ENCODE assay signal across 18 mouse cellular contexts in the genomic region with DNA sequence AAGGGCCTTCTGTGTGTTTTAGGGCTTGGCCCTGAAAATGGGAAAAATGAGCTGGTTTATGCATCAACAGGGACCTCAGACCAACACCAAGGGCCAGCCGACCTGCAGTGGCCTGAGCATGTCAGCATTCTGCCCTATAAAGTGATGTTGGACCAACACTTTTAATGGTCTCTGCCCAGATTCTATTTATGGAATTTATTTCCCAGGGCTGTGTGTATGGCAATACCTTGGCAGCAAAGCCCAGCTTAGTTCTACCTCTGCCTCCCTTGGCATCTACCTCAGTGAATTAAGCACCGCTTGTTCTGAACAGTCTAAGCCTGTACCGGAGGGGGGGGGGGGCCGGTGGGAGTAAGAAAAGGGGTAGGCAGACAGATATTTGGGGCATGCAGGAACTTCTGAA.
DNase-seq lines count a peak whose midpoint lies in the region; ATAC-seq lines count a peak whose summit lies in the region.
"Had no signal": no experiment of that assay in that cellular context is flagged by ENCODE, and none has a peak within 500 bp of the region (broad histone marks: within the 10 kb centered on the region; RNA-seq: fewer than 3 reads in every experiment).

No protein-coding gene starts in this region.

- peaks cover 41% of the 10 kb centered on the region for H3K4me1 ChIP-seq in heart, embryonic 12.5 days (replicated peaks)
- no peaks in the 10 kb centered on the region for H3K4me1 ChIP-seq in kidney, embryonic 16.5 days (ENCODE audit: insufficient read depth, low read length)
- peaks cover 40% of the 10 kb centered on the region for H3K4me1 ChIP-seq in heart, embryonic 13.5 days
- H3K4me1 ChIP-seq in limb, embryonic 15.5 days = 0 out of 2 replicates have a peak, but pooled peaks cover 5% of the 10 kb centered on the region
- H3K4me1 ChIP-seq: forebrain, embryonic 10.5 days; intestine, embryonic 15.5 days; midbrain, embryonic 15.5 days had no signal

- H3K9me3 ChIP-seq in heart, embryonic 12.5 days (replicated peaks) = no peaks in the 10 kb centered on the region
- H3K9me3 ChIP-seq in kidney, embryonic 16.5 days (ENCODE audit: low read length) = no peaks in the 10 kb centered on the region
- no peaks in the 10 kb centered on the region for H3K9me3 ChIP-seq in heart, embryonic 13.5 days
- H3K9me3 ChIP-seq in limb, embryonic 15.5 days = no peaks in the 10 kb centered on the region
- H3K9me3 ChIP-seq: forebrain, embryonic 10.5 days; intestine, embryonic 15.5 days; megakaryocyte, embryonic 14.5 days; midbrain, embryonic 15.5 days had no signal

- DNase-seq in heart, adult 11 months = peak; percentile 93
- peak; percentile 15 for DNase-seq in kidney, postnatal 14 days
- DNase-seq in layer of hippocampus, adult 9-11 months = no peak
- no peak for DNase-seq in right cerebral cortex, adult 18-20 months
- DNase-seq: B cell, adult 2 months; cerebellum, postnatal 10 days; gastrocnemius, postnatal 14 days; liver, postnatal 0 days; lung, postnatal 14 days had no signal

- 83% methylated on average over 4 of the region's 4 CpGs for WGBS in heart, embryonic 12.5 days
- 79% methylated on average over 4 of the region's 4 CpGs for WGBS in kidney, embryonic 16.5 days
- 65% methylated on average over 4 of the region's 4 CpGs for WGBS in heart, embryonic 13.5 days
- 64% methylated on average over 4 of the region's 4 CpGs for WGBS in limb, embryonic 15.5 days

- no peak for ATAC-seq in heart, embryonic 12.5 days (ENCODE audit: insufficient number of reproducible peaks, low FRiP score)
- no peak for ATAC-seq in kidney, embryonic 16.5 days (ENCODE audit: low FRiP score, low TSS enrichment)
- peak; percentile 46; the same call in 1 of the 2 replicates for ATAC-seq in heart, embryonic 13.5 days (ENCODE audit: extremely low read depth, insufficient number of reproducible peaks, low FRiP score, low TSS enrichment)
- ATAC-seq in limb, embryonic 15.5 days (ENCODE audit: insufficient number of reproducible peaks, low FRiP score, low TSS enrichment, low read depth) = peak; percentile 24; the same call in 1 of the 2 replicates
- ATAC-seq: intestine, embryonic 15.5 days; liver, postnatal 0 days; midbrain, embryonic 15.5 days had no signal

- peaks cover 3% of the 10 kb centered on the region; the same call in 1 of the 2 replicates for H3K36me3 ChIP-seq in heart, embryonic 12.5 days
- no peaks in the 10 kb centered on the region for H3K36me3 ChIP-seq in kidney, embryonic 16.5 days (ENCODE audit: insufficient read depth, low read length)
- no peaks in the 10 kb centered on the region for H3K36me3 ChIP-seq in heart, embryonic 13.5 days
- H3K36me3 ChIP-seq in limb, embryonic 15.5 days = no peaks in the 10 kb centered on the region
- H3K36me3 ChIP-seq: forebrain, embryonic 10.5 days; intestine, embryonic 15.5 days; midbrain, embryonic 15.5 days had no signal

- H3K9ac ChIP-seq in heart, embryonic 12.5 days = no peak overlapping the region
- H3K9ac ChIP-seq in kidney, embryonic 16.5 days (replicated peaks; ENCODE audit: low read length) = no peak overlapping the region
- H3K9ac ChIP-seq in heart, embryonic 13.5 days = no peak overlapping the region
- no peak overlapping the region for H3K9ac ChIP-seq in limb, embryonic 15.5 days
- H3K9ac ChIP-seq: hindbrain, embryonic 14.5 days; intestine, embryonic 15.5 days; liver, postnatal 0 days; midbrain, embryonic 15.5 days had no signal

- H3K27me3 ChIP-seq in heart, embryonic 12.5 days (replicated peaks) = no peaks in the 10 kb centered on the region
- H3K27me3 ChIP-seq in kidney, embryonic 16.5 days (ENCODE audit: insufficient read depth, low read length) = no peaks in the 10 kb centered on the region
- no peaks in the 10 kb centered on the region for H3K27me3 ChIP-seq in heart, embryonic 13.5 days (replicated peaks)
- no peaks in the 10 kb centered on the region for H3K27me3 ChIP-seq in limb, embryonic 15.5 days
- H3K27me3 ChIP-seq: intestine, embryonic 15.5 days; megakaryocyte, embryonic 14.5 days; midbrain, embryonic 15.5 days had no signal

- no peak overlapping the region for H3K4me3 ChIP-seq in heart, embryonic 12.5 days
- no peak overlapping the region for H3K4me3 ChIP-seq in kidney, embryonic 16.5 days (ENCODE audit: low read length)
- H3K4me3 ChIP-seq in heart, embryonic 13.5 days = no peak overlapping the region
- no peak overlapping the region for H3K4me3 ChIP-seq in limb, embryonic 15.5 days
- H3K4me3 ChIP-seq: forebrain, embryonic 10.5 days; intestine, embryonic 15.5 days; megakaryocyte, embryonic 14.5 days; midbrain, embryonic 15.5 days had no signal

- H3K27ac ChIP-seq in heart, embryonic 12.5 days (ENCODE audit: poor library complexity, severe bottlenecking) = no peak overlapping the region
- H3K27ac ChIP-seq in kidney, embryonic 16.5 days (ENCODE audit: low read length) = no peak overlapping the region
- H3K27ac ChIP-seq in heart, embryonic 13.5 days (replicated peaks) = peak overlapping the region; percentile 59; the same call in 1 of the 2 replicates
- H3K27ac ChIP-seq in limb, embryonic 15.5 days = no peak overlapping the region; the same call in 1 of the 2 replicates
- H3K27ac ChIP-seq: forebrain, embryonic 10.5 days; hindbrain, embryonic 14.5 days; intestine, embryonic 15.5 days; midbrain, embryonic 15.5 days had no signal

- H3K4me2 ChIP-seq in heart, embryonic 12.5 days = no peak overlapping the region
- H3K4me2 ChIP-seq in kidney, embryonic 16.5 days (replicated peaks; ENCODE audit: low read depth, low read length) = no peak overlapping the region
- H3K4me2 ChIP-seq in heart, embryonic 13.5 days = no peak overlapping the region
- H3K4me2 ChIP-seq in limb, embryonic 15.5 days = no peak overlapping the region
- H3K4me2 ChIP-seq: hindbrain, embryonic 14.5 days; intestine, embryonic 15.5 days; midbrain, embryonic 15.5 days had no signal

Comparison
In these comparisons a context has a peak if more than half of its experiments do, and no peak if none do; other contexts are left out.
1. ATAC-seq: peak in heart, embryonic 13.5 days (single experiment) and limb, embryonic 15.5 days (single experiment); none in heart, embryonic 12.5 days (single experiment) and kidney, embryonic 16.5 days (single experiment).
2. DNase-seq: peak in heart, adult 11 months (single experiment) and kidney, postnatal 14 days (single experiment); none in layer of hippocampus, adult 9-11 months (single experiment) and right cerebral cortex, adult 18-20 months (single experiment).